Mouse (Mus musculus) heart, embryonic 12.5 days (tissue): ENCODE data around the gene Spata25. TPM values are rescaled to one million over a fixed set of nuclear protein-coding genes. Genes with fewer than 3 reads are reported as not detected.
A peak's percentile ranks its signal among the peaks of the same experiment; 100 is the strongest.
"Not testable (repeated sequence)": the region's sequence is repeated elsewhere in the genome, so short reads cannot be mapped to it uniquely, and the experiment has no call there.

ENCODE experiments used
- ATAC-seq: fragments of 200-750 bp; cut with Nextera tagmentation; 2 replicates; pipeline ENCODE4 v1.8.0; 2017; ENCODE audit warnings: moderate TSS enrichment, moderate library complexity; ENCODE audit not compliant: insufficient number of reproducible peaks, low FRiP score
- H3K27ac ChIP-seq: fragments of 300-500 bp; sonication (generic); 2 replicates; pipeline ENCODE4 v1.5.1; 2016; ENCODE audit warnings: mild to moderate bottlenecking, moderate library complexity; ENCODE audit not compliant: poor library complexity, severe bottlenecking
- H3K27me3 ChIP-seq: fragments of 300-500 bp; sonication (generic); replicated peaks from 2 replicates; pipeline ENCODE4 v1.6.1; 2016; ENCODE audit warnings: mild to moderate bottlenecking, moderate library complexity
- H3K36me3 ChIP-seq: fragments of 300-500 bp; sonication (generic); 2 replicates; pipeline ENCODE4 v1.6.1; 2016; ENCODE audit warnings: mild to moderate bottlenecking, moderate library complexity
- H3K4me1 ChIP-seq: fragments of 300-500 bp; sonication (generic); replicated peaks from 2 replicates; pipeline ENCODE4 v1.6.1; 2016; ENCODE audit warnings: mild to moderate bottlenecking
- H3K4me2 ChIP-seq: fragments of 300-500 bp; sonication (generic); 2 replicates; pipeline ENCODE4 v1.6.1; 2016; ENCODE audit warnings: mild to moderate bottlenecking, moderate library complexity
- H3K4me3 ChIP-seq: fragments of 300-500 bp; sonication (generic); 2 replicates; pipeline ENCODE4 v1.5.1; 2016; ENCODE audit warnings: mild to moderate bottlenecking
- H3K9ac ChIP-seq: fragments of 300-500 bp; sonication (generic); 2 replicates; pipeline ENCODE4 v1.6.1; 2016; ENCODE audit warnings: mild to moderate bottlenecking, moderate library complexity
- H3K9me3 ChIP-seq: fragments of 300-500 bp; sonication (generic); replicated peaks from 2 replicates; pipeline ENCODE4 v1.6.1; 2016; ENCODE audit warnings: mild to moderate bottlenecking, moderate library complexity
- WGBS: fragments of 180-500 bp; shearing (Covaris S2); methylation state at CpG from one replicate; pipeline ENCODE4 v1.1.7; 2016; 5-methylcytosine and 5-hydroxymethylcytosine counted together
- polyA plus RNA-seq: library from polyadenylated mRNA; unstranded; fragments of >200 nt; fragmentation: Nextera tagmentation; extraction: Ambion mirVana; gene quantifications from 2 replicates; pipeline ENCODE4 v1.2.1, GENCODE M21; 2016

The Spata25 gene
- polyA plus RNA-seq, 1 experiment from 2014 or later, result not detected

GRCm38 (mm10) chr2:164863411-164863810 lies 35.1 kb upstream of the Spata25 start:
- H3K4me3 ChIP-seq, H3K9ac ChIP-seq, H3K9me3 ChIP-seq, H3K4me2 ChIP-seq, H3K27ac ChIP-seq, ATAC-seq, H3K36me3 ChIP-seq: not testable (repeated sequence)
- 87% methylated on average over 9 of the region's 9 CpGs for WGBS
- H3K4me1 ChIP-seq, result peaks cover 44% of the 10 kb centered on the region
- H3K27me3 ChIP-seq, result peaks cover 14% of the 10 kb centered on the region

- no peaks in the 10 kb centered on the region; the same call in 1 of the 2 replicates for H3K9me3 ChIP-seq
- no peaks in the 10 kb centered on the region for H3K36me3 ChIP-seq
- ATAC-seq, result peak; percentile 58
- H3K4me3 ChIP-seq, result no peak overlapping the region
- peaks cover 25% of the 10 kb centered on the region for H3K27me3 ChIP-seq
- WGBS, result 41% methylated on average over 9 of the region's 9 CpGs
- peaks cover 47% of the 10 kb centered on the region for H3K4me1 ChIP-seq
- no peak overlapping the region for H3K27ac ChIP-seq
- no peak overlapping the region for H3K4me2 ChIP-seq
- no peak overlapping the region for H3K9ac ChIP-seq
Measured at GRCm38 (mm10) chr2:164862179-164862861, 34.0 kb upstream of the Spata25 start.

GRCm38 (mm10) chr2:164861094-164861493 lies 32.8 kb upstream of the Spata25 start:
- ATAC-seq, result no peak
- Histone ChIP-seq H3K4me1 (peaks cover 48% of the 10 kb centered on the region), H3K4me3 (no peak overlapping the region), H3K4me2 (no peak overlapping the region), H3K27me3 (peaks cover 38% of the 10 kb centered on the region), H3K27ac (no peak overlapping the region), H3K9me3 (no peaks in the 10 kb centered on the region), H3K9ac (no peak overlapping the region), H3K36me3 (no peaks in the 10 kb centered on the region)
- 70% methylated on average over 4 of the region's 4 CpGs for WGBS

- no peak overlapping the region for H3K9ac ChIP-seq
- H3K9me3 ChIP-seq, result no peaks in the 10 kb centered on the region
- no peak overlapping the region for H3K27ac ChIP-seq
- no peak overlapping the region for H3K4me2 ChIP-seq
- no peaks in the 10 kb centered on the region for H3K36me3 ChIP-seq
- ATAC-seq, result no peak
- no peak overlapping the region for H3K4me3 ChIP-seq
- H3K27me3 ChIP-seq, result peaks cover 49% of the 10 kb centered on the region
- 56% methylated on average over 9 of the region's 9 CpGs for WGBS
- H3K4me1 ChIP-seq, result peaks cover 47% of the 10 kb centered on the region
Measured at GRCm38 (mm10) chr2:164859640-164860432, 31.5 kb upstream of the Spata25 start.

- H3K9me3 ChIP-seq, result no peaks in the 10 kb centered on the region
- H3K4me2 ChIP-seq, result no peak overlapping the region
- H3K4me1 ChIP-seq, result peaks cover 42% of the 10 kb centered on the region
- H3K27me3 ChIP-seq, result peaks cover 56% of the 10 kb centered on the region
- WGBS, result 37% methylated on average over 2 of the region's 2 CpGs
- no peak overlapping the region for H3K4me3 ChIP-seq
- no peak for ATAC-seq
- no peak overlapping the region for H3K27ac ChIP-seq
- no peak overlapping the region for H3K9ac ChIP-seq
- no peaks in the 10 kb centered on the region for H3K36me3 ChIP-seq
Measured at GRCm38 (mm10) chr2:164859155-164859554, 30.8 kb upstream of the Spata25 start.

- Histone ChIP-seq H3K9ac (peak overlapping the region; percentile 68), H3K27me3 (peaks cover 60% of the 10 kb centered on the region), H3K27ac (no peak overlapping the region), H3K36me3 (no peaks in the 10 kb centered on the region), H3K4me3 (peak overlapping the region; percentile 57), H3K4me2 (peak overlapping the region; percentile 98), H3K9me3 (no peaks in the 10 kb centered on the region), H3K4me1 (peaks cover 40% of the 10 kb centered on the region)
- WGBS, result 5% methylated on average over 19 of the region's 19 CpGs
- no peak for ATAC-seq
Measured at GRCm38 (mm10) chr2:164857842-164858553, 29.7 kb upstream of the Spata25 start.

GRCm38 (mm10) chr2:164857101-164857821 lies 28.9 kb upstream of the Spata25 start, which contains the start of gene Pltp:
Gene Pltp, minus strand, starts transcription at chr2:164857711.
- H3K9me3 ChIP-seq, result no peaks in the 10 kb centered on the region
- WGBS, result under 1% methylated on average over 47 of the region's 47 CpGs
- peak; percentile 58; the same call in 1 of the 2 replicates for ATAC-seq
- H3K36me3 ChIP-seq, result no peaks in the 10 kb centered on the region
- H3K27me3 ChIP-seq, result peaks cover 68% of the 10 kb centered on the region
- H3K4me1 ChIP-seq, result peaks cover 35% of the 10 kb centered on the region
- H3K27ac ChIP-seq, result no peak within 1 kb of the TSS
- peak within 1 kb of the TSS; percentile 68 for H3K9ac ChIP-seq
- peak within 1 kb of the TSS; percentile 57 for H3K4me3 ChIP-seq
- H3K4me2 ChIP-seq, result peak within 1 kb of the TSS; percentile 98

- Histone ChIP-seq H3K27me3 (peaks cover 71% of the 10 kb centered on the region), H3K4me2 (peak overlapping the region; percentile 98), H3K4me1 (peaks cover 27% of the 10 kb centered on the region), H3K9ac (peak overlapping the region; percentile 68), H3K36me3 (no peaks in the 10 kb centered on the region), H3K9me3 (no peaks in the 10 kb centered on the region), H3K27ac (no peak overlapping the region), H3K4me3 (peak overlapping the region; percentile 57)
- ATAC-seq, result peak; percentile 27; the same call in 1 of the 2 replicates
- WGBS, result 1% methylated on average over 42 of the region's 42 CpGs
Measured at GRCm38 (mm10) chr2:164856309-164857100, 28.2 kb upstream of the Spata25 start.

GRCm38 (mm10) chr2:164855572-164855971 lies 27.2 kb upstream of the Spata25 start:
- H3K4me2 ChIP-seq, H3K27ac ChIP-seq, H3K4me3 ChIP-seq, H3K9ac ChIP-seq, ATAC-seq, H3K36me3 ChIP-seq, H3K9me3 ChIP-seq: not testable (repeated sequence)
- Histone ChIP-seq H3K27me3 (peaks cover 71% of the 10 kb centered on the region), H3K4me1 (peaks cover 26% of the 10 kb centered on the region)
- WGBS, result 80% methylated on average over 5 of the region's 5 CpGs

- H3K36me3 ChIP-seq, result no peaks in the 10 kb centered on the region
Measured at GRCm38 (mm10) chr2:164850061-164850460, 21.7 kb upstream of the Spata25 start.

More at GRCm38 (mm10) chr2:164850061-164850460, 21.7 kb upstream of the Spata25 start:
- Histone ChIP-seq H3K9ac (no peak overlapping the region), H3K4me1 (no peaks in the 10 kb centered on the region), H3K9me3 (no peaks in the 10 kb centered on the region), H3K27ac (no peak overlapping the region), H3K4me2 (no peak overlapping the region), H3K27me3 (peaks cover 27% of the 10 kb centered on the region), H3K4me3 (no peak overlapping the region)
- 83% methylated on average over 8 of the region's 8 CpGs for WGBS
- ATAC-seq, result no peak
